Mouse (Mus musculus) midbrain, embryonic 15.5 days (tissue): ENCODE results near the gene Gm10188. TPM values are rescaled to one million over a fixed set of nuclear protein-coding genes. Genes with fewer than 3 reads are reported as not detected.

ENCODE experiments used
- ATAC-seq: fragments of 200-750 bp; cut with Nextera tagmentation; replicated peaks from 2 replicates; pipeline ENCODE4 v1.8.0; 2017; ENCODE audit warnings: moderate TSS enrichment
- H3K27ac ChIP-seq: fragments of 300-500 bp; sonication (generic); 2 replicates; pipeline ENCODE4 v1.5.1; 2015; ENCODE audit warnings: mild to moderate bottlenecking, inconsistent platforms
- H3K27me3 ChIP-seq: fragments of 300-500 bp; sonication (generic); replicated peaks from 2 replicates; pipeline ENCODE4 v1.6.1; 2015; ENCODE audit warnings: inconsistent platforms
- H3K36me3 ChIP-seq: fragments of 300-500 bp; sonication (generic); replicated peaks from 2 replicates; pipeline ENCODE4 v1.6.1; 2015; ENCODE audit warnings: inconsistent platforms
- H3K4me1 ChIP-seq: fragments of 300-500 bp; sonication (generic); 2 replicates; pipeline ENCODE4 v1.6.1; 2015; ENCODE audit warnings: inconsistent platforms
- H3K4me2 ChIP-seq: fragments of 300-500 bp; sonication (generic); 2 replicates; pipeline ENCODE4 v1.6.1; 2015; ENCODE audit warnings: inconsistent platforms, mild to moderate bottlenecking, moderate library complexity
- H3K4me3 ChIP-seq: fragments of 300-500 bp; sonication (generic); 2 replicates; pipeline ENCODE4 v1.5.1; 2015; ENCODE audit warnings: mild to moderate bottlenecking, inconsistent platforms
- H3K9ac ChIP-seq: fragments of 300-500 bp; sonication (generic); 2 replicates; pipeline ENCODE4 v1.6.1; 2015; ENCODE audit warnings: mild to moderate bottlenecking, inconsistent platforms
- H3K9me3 ChIP-seq: fragments of 300-500 bp; sonication (generic); 2 replicates; pipeline ENCODE4 v1.6.1; 2016; ENCODE audit warnings: inconsistent platforms
- WGBS: fragments of 180-500 bp; shearing (Covaris S2); methylation state at CpG from one replicate; pipeline ENCODE4 v1.1.7; 2015; ENCODE audit warnings: mixed read lengths; 5-methylcytosine and 5-hydroxymethylcytosine counted together
- polyA plus RNA-seq: library from polyadenylated mRNA; unstranded; fragments of >200 nt; fragmentation: Nextera tagmentation; extraction: Ambion mirVana; gene quantifications from 2 replicates; pipeline ENCODE4 v1.2.1, GENCODE M21; 2015

Gm10188 gene
- polyA plus RNA-seq, 1 experiment from 2014 or later: 0.58 TPM

DNA sequence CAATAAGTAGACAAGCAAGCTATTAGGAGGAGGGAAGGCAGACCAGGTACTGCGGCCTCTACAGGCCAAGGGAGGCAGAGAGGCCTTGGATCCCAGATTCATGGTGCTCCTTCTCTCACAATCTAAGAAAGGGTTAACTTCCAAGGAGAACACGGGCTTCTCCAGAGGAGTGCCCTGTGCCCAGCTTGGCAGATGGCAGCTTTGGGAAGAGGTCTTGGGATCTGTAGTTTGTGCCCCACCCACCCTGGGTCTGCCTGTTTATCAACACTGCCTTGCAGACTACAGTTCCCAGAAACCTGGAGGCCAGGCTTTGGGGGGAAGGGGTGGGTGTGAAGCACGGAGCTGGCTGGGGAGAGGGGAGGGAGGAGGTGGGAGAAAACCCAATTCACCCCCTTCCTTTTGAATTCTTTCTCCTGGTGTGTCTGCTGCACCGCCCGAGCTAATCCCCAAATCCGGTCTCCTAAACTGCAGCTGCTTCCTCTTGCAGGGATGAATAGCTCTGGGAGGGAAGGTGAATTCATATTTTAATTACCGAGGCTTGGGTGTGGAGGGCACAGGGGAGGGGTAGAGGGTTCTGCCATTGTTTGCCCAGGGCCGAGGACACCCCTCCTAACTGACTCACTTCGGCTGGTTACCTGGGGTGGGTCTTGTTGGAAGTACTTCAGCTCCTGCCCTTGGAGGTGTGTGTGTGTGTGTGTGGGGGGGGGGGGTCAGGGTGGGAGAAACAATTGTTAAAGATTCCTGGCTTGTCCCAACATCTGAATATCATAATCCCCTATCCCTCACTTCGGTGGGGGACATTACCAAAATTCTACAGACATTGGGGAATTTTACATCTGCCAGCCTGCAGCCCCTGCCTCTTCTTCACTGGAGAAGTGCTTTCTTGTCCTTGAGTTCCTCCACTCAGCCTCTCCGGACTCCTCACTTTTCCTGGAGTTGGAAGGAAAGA lies 28.7 kb downstream of the Gm10188 start:
- 3% methylated on average over 11 of the region's 11 CpGs for WGBS
- H3K4me1 ChIP-seq: peaks cover 88% of the 10 kb centered on the region
- H3K27ac ChIP-seq: peak overlapping the region; percentile 77
- ATAC-seq: peak; percentile 86
- H3K9ac ChIP-seq: peak overlapping the region; percentile 31; the same call in 1 of the 2 replicates
- no peaks in the 10 kb centered on the region for H3K9me3 ChIP-seq
- no peaks in the 10 kb centered on the region for H3K27me3 ChIP-seq
- H3K4me2 ChIP-seq: peak overlapping the region; percentile 38
- H3K4me3 ChIP-seq: peak overlapping the region; percentile 25
- no peaks in the 10 kb centered on the region for H3K36me3 ChIP-seq

GRCm38 (mm10) chr1:132199934-132200333 lies 29.6 kb downstream of the Gm10188 start:
- H3K27me3 ChIP-seq: no peaks in the 10 kb centered on the region
- H3K27ac ChIP-seq: peak overlapping the region; percentile 77
- H3K4me2 ChIP-seq: peak overlapping the region; percentile 38
- H3K9me3 ChIP-seq: no peaks in the 10 kb centered on the region
- peak overlapping the region; percentile 31; the same call in 1 of the 2 replicates for H3K9ac ChIP-seq
- WGBS: 4% methylated on average over 12 of the region's 12 CpGs
- peaks cover 89% of the 10 kb centered on the region for H3K4me1 ChIP-seq
- no peaks in the 10 kb centered on the region for H3K36me3 ChIP-seq
- ATAC-seq: no peak
- peak overlapping the region; percentile 25; the same call in 1 of the 2 replicates for H3K4me3 ChIP-seq

GRCm38 (mm10) chr1:132199244-132199643 lies 30.3 kb downstream of the Gm10188 start:
- no peak overlapping the region for H3K4me2 ChIP-seq
- H3K9me3 ChIP-seq: no peaks in the 10 kb centered on the region
- ATAC-seq: no peak
- H3K4me1 ChIP-seq: peaks cover 95% of the 10 kb centered on the region
- H3K4me3 ChIP-seq: no peak overlapping the region
- no peaks in the 10 kb centered on the region for H3K36me3 ChIP-seq
- no peaks in the 10 kb centered on the region for H3K27me3 ChIP-seq
- peak overlapping the region; percentile 77 for H3K27ac ChIP-seq
- H3K9ac ChIP-seq: no peak overlapping the region
- WGBS: 51% methylated on average over 6 of the region's 6 CpGs

- Histone ChIP-seq H3K4me1 (peaks cover 97% of the 10 kb centered on the region), H3K4me2 (peak overlapping the region; percentile 16; the same call in 1 of the 2 replicates), H3K9ac (no peak overlapping the region), H3K4me3 (no peak overlapping the region), H3K9me3 (no peaks in the 10 kb centered on the region), H3K36me3 (no peaks in the 10 kb centered on the region), H3K27me3 (no peaks in the 10 kb centered on the region), H3K27ac (peak overlapping the region; percentile 77)
- ATAC-seq: no peak
- WGBS: 76% methylated on average over 16 of the region's 16 CpGs
Measured at GRCm38 (mm10) chr1:132198401-132199071, 31.0 kb downstream of the Gm10188 start.

DNA sequence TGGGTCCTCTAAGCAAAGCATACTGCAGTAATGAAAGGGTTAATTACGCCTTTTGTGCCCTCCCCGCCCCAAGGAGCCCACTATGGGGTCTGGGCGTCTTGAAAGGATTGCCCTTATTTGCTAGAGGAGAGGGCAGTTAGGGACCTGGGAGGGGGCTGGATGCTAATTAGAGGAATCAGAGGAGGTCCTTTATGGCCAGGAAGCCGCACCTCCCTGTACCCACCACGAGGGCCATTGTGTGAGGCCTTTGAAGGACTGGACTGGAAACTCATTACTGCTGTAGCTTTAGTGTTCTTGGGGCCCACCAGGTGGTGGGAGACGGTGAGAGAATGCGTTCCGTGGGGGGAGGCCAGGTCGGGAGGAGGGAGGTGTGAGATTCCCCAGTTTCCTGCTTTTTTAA lies 31.9 kb downstream of the Gm10188 start:
- Histone ChIP-seq H3K36me3 (no peaks in the 10 kb centered on the region), H3K27me3 (no peaks in the 10 kb centered on the region), H3K9ac (0 out of 2 replicates have a peak overlapping the region, but pooled peaks have one; percentile 3), H3K9me3 (no peaks in the 10 kb centered on the region), H3K4me3 (no peak overlapping the region), H3K4me2 (peak overlapping the region; percentile 16), H3K27ac (peak overlapping the region; percentile 11), H3K4me1 (peaks cover 100% of the 10 kb centered on the region)
- WGBS: 3% methylated on average over 9 of the region's 9 CpGs
- ATAC-seq: no peak

DNA sequence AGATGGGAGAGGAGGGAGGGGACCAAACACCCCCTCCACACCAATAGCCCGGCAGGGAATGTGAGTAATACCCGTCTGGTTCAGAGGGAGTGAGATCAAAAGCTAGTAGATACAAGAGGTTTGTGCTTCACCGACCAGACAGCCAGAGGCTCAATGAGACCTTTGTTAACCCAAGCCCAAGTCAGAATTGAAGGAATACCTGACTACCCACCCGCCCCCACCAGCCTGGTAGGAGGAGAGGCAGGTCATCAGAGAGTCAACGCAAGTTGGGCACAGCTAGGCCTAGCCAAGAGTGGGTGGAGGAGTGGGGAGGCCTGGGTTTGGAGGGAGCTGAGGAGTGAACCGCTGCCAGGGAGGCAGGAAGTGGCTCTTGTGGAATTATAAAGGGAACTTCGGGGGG lies 33.2 kb downstream of the Gm10188 start:
- H3K27ac ChIP-seq: peak overlapping the region; percentile 53
- peaks cover 94% of the 10 kb centered on the region for H3K4me1 ChIP-seq
- no peak overlapping the region for H3K4me3 ChIP-seq

DNA sequence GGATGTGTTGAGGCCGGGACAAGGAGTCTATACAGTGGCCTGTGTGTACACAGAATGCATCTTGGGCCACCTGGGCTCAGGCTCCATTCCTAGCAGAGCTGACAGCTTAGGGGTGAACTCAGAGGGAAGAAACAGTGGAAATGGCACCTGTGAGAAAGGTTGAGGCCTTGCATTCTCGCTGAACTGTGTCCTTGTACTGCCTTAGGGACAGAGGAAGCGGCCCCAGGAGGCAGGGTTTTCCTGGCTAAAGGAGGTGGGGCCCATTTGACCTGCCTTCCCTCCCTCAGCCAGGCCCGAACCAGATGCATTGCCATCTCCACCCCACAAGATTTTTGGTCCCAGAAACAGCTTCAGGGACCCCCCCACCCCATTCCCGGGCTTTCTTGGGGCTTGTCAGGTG lies 33.9 kb downstream of the Gm10188 start:
- peaks cover 87% of the 10 kb centered on the region for H3K4me1 ChIP-seq
- H3K9ac ChIP-seq: peak overlapping the region; percentile 34
- H3K4me3 ChIP-seq: 0 out of 2 replicates have a peak overlapping the region, but pooled peaks have one; percentile 2
- H3K27ac ChIP-seq: peak overlapping the region; percentile 53
- no peaks in the 10 kb centered on the region for H3K27me3 ChIP-seq
- H3K4me2 ChIP-seq: peak overlapping the region; percentile 81
- no peaks in the 10 kb centered on the region for H3K36me3 ChIP-seq
- 33% methylated on average over 5 of the region's 5 CpGs for WGBS
- ATAC-seq: no peak
- H3K9me3 ChIP-seq: no peaks in the 10 kb centered on the region

More for the DNA sequence above, 33.2 kb downstream of the Gm10188 start:
- Histone ChIP-seq H3K36me3 (no peaks in the 10 kb centered on the region), H3K27me3 (no peaks in the 10 kb centered on the region), H3K9ac (peak overlapping the region; percentile 34; the same call in 1 of the 2 replicates), H3K4me2 (peak overlapping the region; percentile 81), H3K9me3 (no peaks in the 10 kb centered on the region)
- ATAC-seq: no peak
- 9% methylated on average over 7 of the region's 7 CpGs for whole genome bisulfite sequencing

DNA sequence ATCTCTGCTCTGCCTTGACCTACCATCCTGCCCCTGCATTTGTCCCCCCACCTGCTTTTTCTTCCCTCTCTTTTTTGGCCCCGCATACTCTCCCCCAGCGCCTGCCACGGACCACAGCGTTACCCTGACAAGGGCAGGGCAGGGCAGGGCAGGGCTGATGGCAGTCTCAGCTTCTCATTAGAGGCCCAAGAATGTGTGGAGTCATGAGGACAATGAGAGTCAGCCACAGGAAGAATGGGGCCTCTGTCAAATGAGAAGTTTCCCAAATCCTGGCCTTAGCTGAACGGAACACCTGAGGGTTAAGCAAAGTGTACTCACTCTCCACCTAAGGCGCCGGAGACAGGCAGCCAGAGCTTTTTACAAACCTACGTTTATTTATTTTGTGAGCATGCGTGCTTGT lies 34.5 kb downstream of the Gm10188 start:
- H3K9ac ChIP-seq: peak overlapping the region; percentile 34; the same call in 1 of the 2 replicates
- no peaks in the 10 kb centered on the region for H3K36me3 ChIP-seq
- peak overlapping the region; percentile 53; the same call in 1 of the 2 replicates for H3K27ac ChIP-seq
- H3K9me3 ChIP-seq: no peaks in the 10 kb centered on the region
- H3K4me2 ChIP-seq: peak overlapping the region; percentile 81
- H3K27me3 ChIP-seq: no peaks in the 10 kb centered on the region
- 35% methylated on average over 9 of the region's 9 CpGs for WGBS
- H3K4me3 ChIP-seq: 0 out of 2 replicates have a peak overlapping the region, but pooled peaks have one; percentile 2
- no peak for ATAC-seq
- H3K4me1 ChIP-seq: peaks cover 81% of the 10 kb centered on the region

GRCm38 (mm10) chr1:132194624-132195023 lies 34.9 kb downstream of the Gm10188 start:
- H3K9me3 ChIP-seq: no peaks in the 10 kb centered on the region
- H3K36me3 ChIP-seq: no peaks in the 10 kb centered on the region
- H3K4me1 ChIP-seq: peaks cover 80% of the 10 kb centered on the region
- peak overlapping the region; percentile 99; the same call in 1 of the 2 replicates for H3K27ac ChIP-seq
- no peaks in the 10 kb centered on the region for H3K27me3 ChIP-seq
- H3K9ac ChIP-seq: no peak overlapping the region
- ATAC-seq: no peak
- peak overlapping the region; percentile 81 for H3K4me2 ChIP-seq
- 44% methylated on average over 3 of the region's 3 CpGs for WGBS
- no peak overlapping the region for H3K4me3 ChIP-seq

- H3K27ac ChIP-seq: peak overlapping the region; percentile 99
- H3K4me1 ChIP-seq: peaks cover 80% of the 10 kb centered on the region
- peak overlapping the region; percentile 93; the same call in 1 of the 2 replicates for H3K9ac ChIP-seq
- peak overlapping the region; percentile 94 for H3K4me3 ChIP-seq
- no peaks in the 10 kb centered on the region for H3K27me3 ChIP-seq
- peak overlapping the region; percentile 81 for H3K4me2 ChIP-seq
- H3K9me3 ChIP-seq: no peaks in the 10 kb centered on the region
- H3K36me3 ChIP-seq: no peaks in the 10 kb centered on the region
- no peak for ATAC-seq
- 59% methylated on average over 3 of the region's 3 CpGs for WGBS
Measured at GRCm38 (mm10) chr1:132193806-132194205, 35.8 kb downstream of the Gm10188 start.

GRCm38 (mm10) chr1:132191786-132192680 lies 37.5 kb downstream of the Gm10188 start:
- H3K9me3 ChIP-seq: no peaks in the 10 kb centered on the region
- H3K9ac ChIP-seq: peak overlapping the region; percentile 93
- ATAC-seq: peak; percentile 38
- 2% methylated on average over 16 of the region's 16 CpGs for WGBS
- peak overlapping the region; percentile 81 for H3K4me2 ChIP-seq
- peak overlapping the region; percentile 94 for H3K4me3 ChIP-seq
- peaks cover 64% of the 10 kb centered on the region for H3K4me1 ChIP-seq
- no peaks in the 10 kb centered on the region for H3K27me3 ChIP-seq
- peak overlapping the region; percentile 99 for H3K27ac ChIP-seq
- no peaks in the 10 kb centered on the region for H3K36me3 ChIP-seq
